Mouse (Mus musculus): ENCODE data around the gene Hacd3.
A peak's percentile ranks its signal among the peaks of the same experiment; 100 is the strongest.
"Not testable (repeated sequence)": the region's sequence is repeated elsewhere in the genome, so short reads cannot be mapped to it uniquely, and the experiment has no call there.

Hacd3 gene

DNA sequence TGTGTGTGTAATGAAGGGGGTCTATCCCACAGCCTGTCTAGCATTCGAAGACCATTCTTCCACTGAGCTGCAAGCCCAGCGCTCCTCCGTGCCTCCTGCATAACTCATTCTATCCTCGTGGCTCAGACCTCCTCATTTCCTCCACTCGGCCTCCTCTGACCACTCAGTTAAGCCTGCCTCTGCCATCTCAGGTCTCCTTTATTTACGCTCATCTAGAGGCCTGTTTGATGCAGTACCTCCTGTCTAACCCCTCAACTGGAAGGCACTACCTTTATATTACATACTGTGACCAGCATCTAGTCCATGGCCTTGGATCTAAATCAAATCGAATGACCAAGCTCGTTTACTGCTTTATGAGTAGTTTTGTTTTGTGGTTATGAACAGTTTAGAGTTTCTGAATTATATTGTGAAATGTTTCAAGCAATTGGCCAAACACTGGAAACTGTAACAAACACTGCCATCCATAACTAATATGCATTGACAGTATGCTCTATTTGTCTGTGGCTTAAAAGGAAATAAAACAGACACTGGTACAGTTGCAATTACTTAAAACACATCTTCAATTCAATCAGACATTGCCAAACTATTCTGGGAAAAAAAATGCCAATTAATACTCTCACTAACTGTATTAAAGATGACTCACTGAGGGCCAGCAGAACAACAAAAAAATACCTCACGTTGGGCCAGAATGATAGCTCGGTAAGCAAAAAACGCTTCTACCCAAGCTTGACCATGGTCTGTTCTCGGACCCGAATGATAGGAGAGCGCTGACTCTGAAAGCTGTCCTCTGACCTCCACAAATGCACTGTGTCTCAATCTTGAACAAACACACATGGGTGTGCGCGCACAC, 4.3 kb downstream of the Hacd3 start:
- no peak for DNase-seq

DNA sequence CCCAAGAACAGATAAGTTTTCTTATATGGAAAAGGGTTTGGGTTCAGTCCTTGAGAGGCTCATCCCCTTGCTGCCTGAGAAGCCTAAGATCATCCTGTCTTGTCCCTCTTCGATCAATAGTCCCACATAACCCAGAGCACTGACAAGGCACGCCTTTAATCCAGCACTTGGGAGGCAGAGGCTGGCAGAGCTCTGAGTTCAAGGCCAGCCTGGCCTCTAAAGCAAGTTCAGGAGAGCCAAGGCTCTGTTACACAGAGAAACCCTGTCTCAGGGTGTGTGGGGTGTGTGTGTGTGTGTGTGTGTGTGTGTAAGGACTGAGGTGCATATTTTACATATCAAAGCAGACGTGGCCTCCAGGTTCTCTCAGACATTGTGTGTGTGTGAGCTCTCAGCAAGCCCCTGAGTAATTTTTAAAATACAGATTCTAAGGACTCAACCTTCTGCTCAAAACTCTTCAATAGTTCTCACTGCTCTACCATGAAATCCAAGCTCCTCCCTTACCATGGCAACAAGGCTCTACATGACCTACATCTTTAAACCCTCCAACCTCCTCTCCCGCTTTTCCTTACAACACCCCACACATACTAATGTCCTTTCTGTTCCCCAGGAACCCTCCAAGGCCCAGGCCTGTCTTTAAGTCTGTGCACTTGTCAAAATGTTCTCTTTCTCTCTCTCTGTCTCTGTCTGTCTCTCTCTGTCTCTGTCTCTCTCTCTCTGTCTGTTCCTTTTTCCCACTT, 5.1 kb downstream of the Hacd3 start:
- DNase-seq = no peak

DNA sequence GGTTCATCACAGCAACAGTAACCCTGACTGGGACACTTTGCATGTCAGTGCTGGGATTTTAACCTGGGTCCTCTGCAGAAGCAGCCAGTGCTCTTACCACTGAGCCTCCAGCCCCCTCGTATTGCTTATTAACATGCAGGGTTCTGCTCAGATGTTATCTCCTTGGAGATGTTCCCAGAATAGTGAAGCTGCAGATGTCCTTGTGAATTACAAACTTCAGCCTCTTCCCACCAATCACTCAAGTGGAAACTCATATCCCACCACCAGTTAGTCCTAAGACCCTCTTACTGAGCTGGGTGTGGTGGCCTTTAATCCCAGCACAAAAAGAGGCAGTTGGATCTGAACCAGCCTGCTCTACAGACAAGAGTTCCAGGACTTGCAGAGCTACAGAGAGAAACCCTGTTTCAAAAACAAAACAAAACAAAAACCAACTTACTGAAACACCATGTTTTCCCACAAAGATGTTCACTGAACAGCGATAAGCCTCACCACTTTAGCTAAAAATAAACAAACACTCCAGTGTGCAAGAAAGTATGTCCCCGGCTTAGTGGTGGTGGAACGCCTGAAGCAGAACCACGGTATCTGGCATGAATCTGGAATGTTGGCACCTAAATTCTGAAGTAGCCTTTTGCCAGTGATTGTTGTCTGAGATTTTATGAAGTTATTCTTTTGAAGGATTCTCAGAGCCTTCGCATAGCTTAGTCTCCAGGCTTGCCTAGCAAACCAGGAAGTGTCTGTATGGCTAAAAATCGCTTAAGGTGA, 5.9 kb downstream of the Hacd3 start:
- DNase-seq = no peak

DNA sequence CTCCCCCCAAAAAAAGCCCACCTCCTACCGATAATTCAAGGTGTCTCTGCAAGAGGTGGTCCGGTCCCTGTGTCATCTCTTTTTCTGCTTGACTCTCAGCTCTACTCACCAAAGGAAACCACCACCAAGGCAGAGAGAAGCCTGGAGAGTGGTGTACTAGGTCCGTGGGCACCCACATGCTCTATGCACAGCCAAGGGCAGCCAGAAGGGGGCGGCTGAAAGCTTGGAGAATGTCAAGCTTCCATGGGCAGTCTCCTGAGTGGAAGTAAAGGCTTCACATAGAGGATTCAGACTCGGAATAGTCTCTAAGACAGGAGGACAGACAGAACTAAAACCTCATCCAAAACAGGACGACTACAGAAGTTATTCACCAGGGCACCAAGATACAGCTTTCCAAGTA, 10.2 kb downstream of the Hacd3 start:
- peak; percentile 31 to 48 for DNase-seq

DNA sequence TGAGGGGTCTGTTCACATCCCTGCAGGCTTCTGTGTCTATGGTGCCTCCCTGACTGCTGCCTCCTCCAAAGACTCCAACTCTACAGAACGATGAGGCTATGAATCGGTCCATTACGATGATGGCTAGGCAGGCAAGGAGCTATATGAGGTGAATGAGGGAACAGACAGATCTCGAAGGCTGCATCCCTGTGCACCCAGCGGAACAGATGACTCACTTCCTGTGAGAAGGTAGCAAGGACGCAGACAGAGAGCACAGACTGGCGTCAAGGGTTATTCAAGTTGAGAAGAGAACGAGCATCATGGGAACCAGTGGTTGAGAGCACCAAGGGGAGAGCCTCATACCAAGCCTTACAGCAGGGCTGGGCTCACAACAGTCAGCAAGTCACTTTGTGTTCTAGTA, 10.9 kb downstream of the Hacd3 start:
- DNase-seq = no peak

DNA sequence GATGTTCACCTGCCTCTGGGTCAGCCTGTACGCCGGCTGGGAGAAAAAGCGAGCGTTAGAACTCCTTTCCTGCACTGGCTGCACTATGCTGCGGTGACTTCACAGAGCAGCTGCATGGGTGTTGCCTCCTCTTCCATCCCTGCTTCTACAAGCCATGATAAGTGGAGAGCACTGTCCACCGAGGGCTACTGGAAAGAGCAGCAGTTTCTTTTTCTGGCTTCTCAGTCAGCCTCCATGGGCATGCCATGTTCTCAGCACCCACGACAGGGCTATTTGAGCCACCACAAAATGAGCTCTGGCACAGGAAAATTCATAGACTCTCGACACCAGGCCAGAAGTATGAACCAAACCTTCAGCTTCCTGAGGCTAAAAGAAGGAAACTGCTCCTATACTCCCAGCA, 15.8 kb downstream of the Hacd3 start:
- no peak for DNase-seq

DNA sequence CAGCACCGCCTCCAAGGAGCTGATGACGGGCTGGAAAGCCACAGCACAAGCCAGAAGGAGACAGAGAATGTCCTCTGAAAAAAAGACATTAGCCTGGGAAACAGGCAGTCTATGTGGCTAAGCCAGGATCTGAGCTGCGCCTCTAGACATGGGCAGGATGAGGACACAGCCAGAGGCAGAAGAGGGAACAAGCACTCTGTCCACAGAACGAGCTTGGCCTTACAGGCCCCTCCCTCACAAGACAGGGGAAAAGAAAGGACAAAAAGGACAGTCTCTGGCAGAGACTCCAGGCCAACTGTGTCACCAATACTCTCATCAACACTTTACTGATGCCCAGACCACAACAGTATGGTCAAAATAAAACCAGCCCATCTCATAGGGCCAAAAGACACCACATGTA, 20.0 kb downstream of the Hacd3 start:
- no peak for DNase-seq

DNA sequence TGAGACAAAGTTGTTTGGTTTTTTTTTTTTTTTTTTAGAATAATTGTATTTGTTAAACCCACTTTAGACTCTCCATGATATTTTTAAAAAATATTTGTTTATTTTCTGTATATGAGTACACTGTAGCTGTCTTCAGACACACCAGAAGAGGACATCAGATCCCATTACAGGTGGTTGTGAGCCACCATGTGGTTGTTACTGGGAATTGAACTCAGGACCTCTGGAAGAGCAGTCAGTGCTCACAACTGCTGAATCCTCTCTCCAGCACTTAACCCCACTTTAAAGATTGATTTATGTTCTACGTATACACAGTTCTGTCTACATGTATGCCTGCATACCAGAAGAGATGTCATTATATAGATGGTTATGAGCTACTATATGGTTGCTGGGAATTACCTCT, 26.0 kb downstream of the Hacd3 start:
- not testable (repeated sequence) for DNase-seq

DNA sequence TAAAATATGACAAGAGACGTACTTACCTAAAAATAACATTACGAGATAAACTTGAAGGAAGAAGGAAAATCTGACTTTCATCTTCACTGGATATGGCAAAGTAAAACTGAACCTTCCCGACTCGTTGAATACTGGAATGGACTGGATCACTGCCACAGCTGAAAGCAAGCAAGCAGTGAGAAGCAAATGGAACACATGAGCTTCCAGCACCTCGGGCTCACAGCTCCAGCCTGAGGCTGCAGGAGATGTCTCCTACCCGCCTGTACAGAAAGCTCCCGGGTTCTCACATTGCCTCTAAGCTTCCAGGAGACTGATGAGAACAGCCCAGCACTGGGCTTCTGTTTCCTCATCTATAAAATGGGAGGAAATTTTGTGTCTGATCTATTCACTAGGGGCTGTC, 31.2 kb downstream of the Hacd3 start:
- no peak for DNase-seq

DNA sequence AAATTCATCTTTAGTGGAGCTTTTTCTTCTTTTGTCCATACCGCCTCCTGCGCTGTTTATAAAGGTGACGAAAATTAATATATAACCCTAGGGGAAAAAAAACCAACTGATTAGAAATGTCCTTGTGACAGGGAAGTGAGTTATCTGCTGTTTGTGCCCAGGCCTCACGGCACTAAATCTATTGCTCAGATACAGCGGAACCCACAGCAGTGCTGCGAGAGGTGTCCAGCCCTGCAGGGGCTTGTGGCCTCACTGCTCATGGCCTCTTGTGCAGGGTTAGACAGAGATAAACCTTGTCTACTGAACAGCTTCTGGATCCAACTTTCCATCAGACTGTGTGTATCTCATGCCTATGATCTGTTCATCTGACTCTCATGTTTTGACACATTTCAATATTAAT, 33.0 kb downstream of the Hacd3 start:
- DNase-seq = no peak

DNA sequence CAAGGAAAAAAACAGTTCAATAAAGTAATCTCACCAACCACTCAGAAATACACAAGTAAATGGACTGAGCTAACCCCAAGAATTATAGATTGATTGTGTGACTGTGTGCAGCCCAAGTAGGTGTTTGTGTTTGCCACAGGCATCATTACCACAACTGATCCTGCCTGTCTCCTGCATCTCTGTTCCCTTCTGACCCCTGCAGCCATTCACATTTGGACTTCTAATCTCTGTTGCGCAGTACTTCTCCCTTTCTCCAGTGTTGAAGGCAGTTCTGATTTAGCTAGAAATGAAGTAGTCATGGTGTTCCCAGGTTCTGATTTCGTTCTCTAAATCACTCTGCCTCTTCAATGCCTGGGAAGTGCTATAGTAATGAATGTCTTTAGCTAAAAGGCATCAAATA, 33.8 kb downstream of the Hacd3 start:
- no peak for DNase-seq

DNA sequence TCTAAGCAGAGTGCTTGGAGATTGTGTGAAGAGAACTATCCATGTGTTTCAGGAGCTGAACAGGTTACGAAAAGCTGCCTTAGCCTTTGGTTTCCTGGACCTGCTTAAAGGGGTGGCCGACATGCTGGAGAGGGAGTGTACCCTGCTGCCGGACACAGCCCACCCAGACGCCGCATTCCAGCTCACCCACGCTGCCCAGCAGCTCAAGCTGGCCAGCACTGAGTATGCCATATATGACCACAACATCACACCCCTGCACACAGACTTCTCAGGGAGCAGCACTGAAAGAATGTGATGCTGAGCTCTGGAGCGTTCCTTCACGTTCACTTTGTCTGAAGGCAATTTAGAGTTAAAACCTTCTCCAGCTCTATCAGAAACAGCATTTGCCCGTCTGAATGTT, 35.7 kb downstream of the Hacd3 start:
- DNase-seq = no peak

DNA sequence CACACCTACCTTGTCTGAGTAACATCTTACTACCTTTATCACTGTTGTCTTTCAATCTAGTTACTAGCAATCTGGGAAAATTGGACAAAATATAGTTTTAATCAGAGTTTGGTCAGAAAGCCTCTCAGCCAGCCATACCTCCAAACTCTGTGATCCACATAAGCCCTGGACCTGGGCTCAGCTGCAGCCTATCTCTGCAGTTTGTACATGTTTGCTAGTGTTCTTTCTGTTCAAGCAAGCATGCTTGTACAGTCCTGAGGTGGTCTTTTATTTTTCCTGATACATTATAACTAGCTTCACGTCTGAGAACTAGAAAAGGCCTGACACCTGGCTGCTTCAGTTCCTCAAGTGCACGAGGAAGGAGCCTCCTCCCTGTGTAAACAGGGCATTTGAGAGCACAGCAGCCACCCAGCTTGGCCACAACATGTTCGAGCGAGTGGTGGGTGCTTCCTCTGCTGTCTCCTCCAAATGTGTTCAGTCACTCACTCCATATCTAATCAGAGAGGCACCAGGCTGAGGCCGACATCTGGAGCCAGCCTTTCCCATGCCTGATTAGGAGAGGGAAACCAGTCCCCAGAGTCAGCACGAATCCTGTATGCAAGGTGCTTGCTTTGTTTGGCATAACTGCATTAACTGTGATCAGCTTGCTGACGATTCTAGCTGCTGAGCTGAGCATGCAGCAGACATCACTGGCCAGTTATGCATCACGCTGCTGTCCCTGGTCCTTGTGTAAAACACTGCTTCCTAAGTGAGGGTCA, 36.3 kb downstream of the Hacd3 start:
- no peak for DNase-seq

DNA sequence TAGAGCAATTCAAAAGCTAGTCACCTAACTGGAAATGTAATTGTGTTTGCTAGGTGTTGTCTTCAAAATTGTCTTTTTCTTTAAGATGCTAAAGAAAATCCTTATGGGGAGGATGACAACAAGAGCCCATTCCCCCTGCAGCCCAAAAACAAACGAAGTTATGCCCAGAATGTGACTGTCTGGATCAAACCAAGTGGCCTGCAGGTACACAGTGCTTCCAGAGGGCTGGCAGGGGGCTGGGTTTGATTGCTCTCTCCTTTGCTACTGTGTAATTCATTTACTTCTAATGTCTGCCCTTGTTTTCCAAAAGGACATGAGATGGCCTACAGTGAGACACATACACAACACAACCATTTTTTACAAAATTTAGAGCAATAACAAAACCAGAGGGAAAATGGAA, 39.6 kb downstream of the Hacd3 start:
- no peak for DNase-seq

DNA sequence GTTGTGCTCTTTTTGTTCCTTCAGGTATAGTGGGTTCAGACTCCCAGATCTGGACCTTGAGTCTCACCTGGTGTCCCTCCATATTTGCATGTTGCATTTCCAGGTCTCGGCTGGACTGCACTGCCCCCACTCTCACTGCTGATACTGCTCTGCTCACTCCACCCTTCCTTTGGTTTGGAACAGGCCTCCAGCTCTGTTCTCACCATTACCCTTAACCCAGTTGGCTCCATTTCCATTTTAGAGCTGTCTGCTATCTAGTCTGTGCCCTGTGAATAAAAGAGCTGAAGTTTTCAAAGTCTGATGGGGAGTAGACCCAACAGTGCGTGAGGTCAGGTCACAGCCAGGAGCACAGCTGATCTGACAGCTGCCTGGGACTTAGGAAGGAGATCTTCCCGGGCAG, 40.9 kb downstream of the Hacd3 start:
- no peak for DNase-seq

DNA sequence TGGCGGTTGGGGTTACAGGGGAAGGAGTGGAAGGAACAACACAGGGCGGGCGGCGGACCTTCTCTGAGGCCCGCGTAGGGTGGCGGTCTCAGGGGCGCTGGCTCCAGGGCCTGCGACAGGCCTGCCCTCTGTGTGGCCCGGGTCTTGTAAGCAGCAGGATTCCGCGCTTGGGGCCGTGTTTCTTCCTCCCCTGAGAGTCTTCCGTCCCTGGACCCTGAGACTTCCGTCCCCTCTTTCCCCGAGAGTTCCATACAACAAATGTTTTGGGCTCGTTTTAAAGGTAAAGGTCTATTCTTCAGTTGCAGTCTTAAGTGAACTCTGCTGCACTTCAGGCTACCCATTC, 60.5 kb downstream of the Hacd3 start:
- DNase-seq = no peak

DNA sequence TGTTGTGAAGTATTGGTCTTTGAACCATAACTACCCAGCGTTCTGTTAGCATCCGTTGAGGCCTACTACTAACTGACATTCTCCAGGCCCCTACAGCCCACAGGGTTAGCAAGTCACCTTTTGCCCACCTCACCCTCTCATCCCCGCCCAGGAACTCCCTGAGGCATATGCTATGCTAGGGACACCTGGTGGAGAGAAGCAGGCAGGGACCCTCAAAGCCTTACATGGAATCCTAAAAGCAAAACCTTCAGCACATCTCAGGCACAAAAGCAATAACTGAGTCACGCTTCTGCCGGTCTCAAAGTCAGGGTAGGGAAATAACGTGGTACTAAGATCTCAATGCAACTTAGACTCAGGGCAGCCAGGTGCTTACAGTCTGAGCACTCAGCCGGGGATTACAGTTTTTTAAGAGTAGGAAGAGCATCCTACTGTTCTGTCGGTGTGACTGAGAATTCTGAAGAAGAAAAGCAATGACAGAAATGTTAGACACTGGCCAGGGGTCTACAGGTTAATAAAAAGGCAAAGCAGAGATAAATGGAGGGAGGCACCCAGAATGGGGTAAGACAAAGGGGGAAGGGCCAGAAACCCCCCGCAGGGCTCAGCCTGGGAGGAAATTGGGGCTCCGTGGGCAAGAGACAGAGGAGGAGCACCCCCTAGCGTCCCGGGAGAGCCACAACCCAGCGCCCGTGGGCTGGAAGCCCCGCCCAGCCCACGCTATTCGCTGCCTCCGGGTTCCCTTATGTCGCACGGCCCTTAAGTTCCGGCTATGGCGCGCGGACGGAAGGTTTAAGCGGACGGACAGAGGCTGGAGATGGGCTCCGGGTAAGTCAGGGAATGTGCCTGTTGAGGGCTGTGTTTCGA, 61.1 kb downstream of the Hacd3 start, which contains the start of gene Ints14:
Gene Ints14, plus strand, starts transcription at position 789 of the 861 bp plus-strand sequence.
- peak; percentile 98 to 99 for DNase-seq

DNA sequence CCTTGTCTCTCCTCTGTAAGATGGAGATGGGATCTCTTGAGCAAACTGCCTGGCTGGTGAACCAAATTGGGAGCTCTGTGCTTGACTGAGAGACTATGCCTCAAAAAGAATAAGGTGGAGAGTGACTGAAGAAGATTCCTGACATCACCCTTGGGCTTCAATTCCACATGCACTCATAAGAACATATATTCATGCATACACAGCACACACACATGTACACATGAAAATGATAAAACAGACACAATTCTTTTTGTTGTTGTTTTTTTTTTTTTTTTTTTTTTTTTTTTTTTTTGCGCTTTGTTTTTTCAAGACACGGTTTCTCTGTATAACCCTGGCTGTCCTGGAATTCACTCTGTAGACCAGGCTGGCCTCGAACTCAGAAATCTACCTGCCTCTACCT, 64.2 kb downstream of the Hacd3 start:
- no peak for DNase-seq

DNA sequence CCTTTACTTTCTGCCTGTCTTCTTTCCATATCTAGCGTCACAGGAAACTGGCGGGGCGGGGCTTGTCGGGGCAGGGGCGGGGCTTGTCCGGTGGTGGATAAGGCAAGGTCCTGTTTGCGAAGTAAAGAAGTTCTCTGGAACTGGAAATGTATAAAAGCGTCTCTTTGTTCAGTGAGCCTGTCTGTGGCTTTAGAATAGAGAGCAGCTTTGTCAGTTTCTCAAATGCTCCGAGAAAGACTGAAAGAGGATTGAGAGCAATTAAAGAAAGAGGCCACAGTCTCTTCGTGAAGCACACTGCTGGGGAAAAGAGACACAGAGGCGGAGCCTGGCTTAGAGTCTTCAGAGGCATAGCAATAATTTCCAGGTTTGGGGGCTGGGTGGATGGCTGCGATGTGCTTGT, 65.2 kb downstream of the Hacd3 start:
- peak in 1 of 2 experiments; percentile 25 for DNase-seq

DNA sequence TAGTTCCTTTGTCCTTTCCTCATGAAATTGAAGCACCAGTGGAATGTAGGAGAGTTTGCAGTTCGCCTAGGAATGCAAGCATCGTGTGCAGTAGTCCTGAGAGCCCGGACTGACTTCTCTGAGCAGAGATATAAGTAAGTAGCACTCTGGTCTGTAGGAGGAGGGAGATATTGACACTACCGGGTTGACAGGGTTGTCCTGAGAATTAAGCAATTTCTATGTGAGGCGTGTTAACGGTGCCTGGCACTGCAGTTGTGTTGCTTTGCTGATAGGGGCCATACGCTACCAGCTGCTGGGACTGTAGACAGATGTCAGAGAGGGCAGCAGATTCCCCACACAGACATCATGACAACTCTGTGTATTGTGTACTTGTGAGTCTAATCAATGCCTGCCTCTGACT, 68.3 kb downstream of the Hacd3 start:
- no peak for DNase-seq

DNA sequence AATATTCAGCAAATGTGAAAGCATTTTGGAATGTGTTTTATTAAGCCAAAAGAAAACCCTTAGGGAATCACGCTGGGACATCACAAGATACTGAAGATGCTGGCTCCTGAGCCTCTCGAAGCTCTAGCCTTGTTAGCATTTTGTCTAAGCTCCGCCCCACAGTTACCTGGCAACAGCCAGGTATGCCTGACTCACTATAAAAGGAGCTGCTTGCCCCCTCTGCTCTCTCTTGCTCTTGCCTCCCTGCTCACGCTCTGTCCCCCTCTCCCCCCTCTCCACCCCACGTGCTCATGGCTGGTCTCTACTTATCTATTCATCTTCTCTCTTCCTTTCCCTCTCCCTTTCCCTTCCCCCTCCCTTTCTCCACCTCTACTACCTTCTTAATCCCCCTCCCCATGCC, 69.4 kb downstream of the Hacd3 start:
- no peak for DNase-seq

DNA sequence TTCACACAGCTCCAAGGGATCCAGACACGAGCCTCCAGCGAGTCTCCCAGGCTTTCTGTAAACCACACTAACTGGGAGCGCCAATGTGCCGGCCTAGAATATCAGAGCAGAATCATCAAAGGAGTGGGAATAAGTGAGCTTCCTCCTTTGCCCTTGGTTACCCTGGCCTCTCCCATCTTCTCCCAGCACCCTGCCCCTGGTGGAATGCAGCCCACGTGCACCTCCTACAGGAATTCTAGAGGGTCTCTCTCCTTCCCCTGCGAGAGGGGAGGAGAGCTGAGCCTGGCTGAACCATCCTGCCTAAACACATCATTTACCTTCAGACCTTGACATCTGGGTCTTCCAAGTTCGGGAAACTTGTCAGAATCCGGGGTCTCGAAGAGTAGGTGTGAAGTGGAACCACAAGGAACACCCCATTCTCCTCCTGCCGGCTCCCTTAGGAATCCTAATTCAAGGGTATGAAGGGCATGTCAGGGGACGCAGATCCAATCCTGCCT, 70.3 kb downstream of the Hacd3 start, which contains the start of gene Slc24a1:
Gene Slc24a1, minus strand, starts transcription at position 447 of the 497 bp plus-strand sequence.
- DNase-seq = no peak

All from cerebellum, postnatal 14 days (tissue).